Mouse (Mus musculus) layer of hippocampus, adult 11-12 months (tissue): ENCODE results near the gene Ank2.
A peak's percentile ranks its signal among the peaks of the same experiment; 100 is the strongest.
"Not testable (repeated sequence)": the region's sequence is repeated elsewhere in the genome, so short reads cannot be mapped to it uniquely, and the experiment has no call there.

Source experiments
- DNase-seq: peaks from one replicate; pipeline ENCODE4 v3.0.0; 2022; ENCODE audit warnings: low spot score

The Ank2 gene

GRCm38 (mm10) chr3:127416950-127417349 lies 82.2 kb downstream of the Ank2 start:
- DNase-seq, result no peak

DNA sequence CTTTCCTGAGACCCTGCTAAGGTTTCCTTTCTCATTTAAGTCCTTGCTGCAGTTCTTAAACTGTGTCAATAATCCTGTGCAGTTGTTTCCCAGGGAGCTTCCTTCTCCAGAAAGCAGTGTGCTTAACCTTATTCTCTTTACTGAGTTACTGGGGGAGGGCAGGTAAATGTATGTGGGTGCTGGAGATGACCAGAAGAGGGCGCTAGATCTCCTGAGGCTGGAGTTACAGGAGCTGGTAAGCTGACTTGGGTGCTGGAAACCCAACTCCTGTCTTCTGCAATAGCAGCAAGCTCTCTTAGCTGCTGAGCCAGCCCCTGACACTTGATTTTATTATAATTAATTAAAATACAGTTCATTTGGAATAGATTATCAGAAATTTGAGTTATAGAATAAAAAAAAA lies 84.7 kb downstream of the Ank2 start:
- no peak for DNase-seq

DNA sequence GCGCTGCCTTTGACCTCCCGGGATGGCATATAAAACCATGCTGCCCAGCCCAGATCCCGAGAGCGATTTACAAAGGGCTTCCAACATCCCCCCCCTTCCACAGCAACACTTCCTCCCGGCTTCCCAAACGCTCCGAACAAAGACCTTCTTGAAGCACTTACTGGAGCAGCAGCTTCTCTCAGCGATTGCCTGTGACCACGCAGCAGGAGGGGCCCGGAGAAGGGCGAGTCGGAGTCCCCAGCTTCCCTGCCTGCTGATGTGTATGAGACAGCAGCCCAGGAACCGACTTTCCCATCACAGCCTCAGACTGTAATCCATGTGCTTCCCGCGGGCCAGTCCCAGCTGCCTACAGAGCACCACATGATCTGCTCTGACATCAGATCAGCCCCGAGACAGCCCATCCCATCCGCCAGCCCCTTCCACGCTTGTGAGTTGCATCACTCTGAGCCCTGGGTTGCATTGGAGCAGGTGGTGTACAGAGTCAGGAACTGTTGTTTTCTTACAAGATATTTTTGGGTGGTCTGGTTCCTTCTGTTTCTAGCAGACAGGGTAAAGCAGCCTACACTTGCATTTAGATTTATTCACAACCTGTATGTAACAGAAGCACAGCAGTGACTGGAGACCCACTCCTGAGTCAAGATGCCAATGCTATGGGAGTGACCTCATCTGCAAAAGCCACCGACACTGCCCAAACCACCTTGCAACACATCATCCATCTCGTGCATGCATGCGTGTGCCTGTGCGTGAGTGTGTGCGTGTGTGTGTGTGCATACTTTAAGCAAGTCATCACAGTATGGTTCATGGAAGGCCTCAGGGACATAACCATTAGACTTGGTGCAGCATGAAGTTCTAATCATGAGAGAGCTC lies 90.2 kb downstream of the Ank2 start:
- DNase-seq, result peak; percentile 91

DNA sequence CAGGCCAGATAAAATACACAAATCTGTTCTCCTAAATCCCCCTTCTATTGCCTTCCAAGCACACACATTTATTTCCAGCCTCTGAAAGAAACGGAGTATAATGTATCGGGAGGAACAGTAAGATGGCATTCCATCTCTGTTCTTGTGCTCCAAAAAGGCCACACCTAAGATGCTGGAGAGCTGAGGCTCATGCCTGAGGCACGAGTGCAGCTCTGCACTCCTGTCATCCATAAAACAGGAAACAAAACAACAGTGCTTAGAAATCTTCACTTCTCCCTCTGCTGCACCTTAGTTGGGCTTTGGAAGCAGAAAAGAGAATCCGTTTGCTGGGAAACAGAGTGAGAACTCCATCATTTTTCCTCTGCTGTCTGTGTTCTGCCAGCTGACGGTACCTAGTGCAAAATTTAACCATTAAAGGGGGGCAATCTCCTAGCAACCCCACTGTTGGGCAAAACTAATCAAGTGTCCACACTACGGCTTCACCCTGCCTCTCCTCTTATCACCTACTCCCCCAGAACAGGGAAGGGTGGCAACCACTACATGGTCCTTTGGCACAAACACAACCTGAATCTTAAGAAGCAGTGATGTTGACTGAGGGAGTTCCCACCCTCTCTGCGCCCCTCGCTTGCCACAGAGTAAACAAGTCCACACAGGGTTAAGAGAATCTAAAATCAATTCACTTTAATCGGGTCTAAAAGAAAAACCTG lies 91.1 kb downstream of the Ank2 start:
- no peak for DNase-seq

DNA sequence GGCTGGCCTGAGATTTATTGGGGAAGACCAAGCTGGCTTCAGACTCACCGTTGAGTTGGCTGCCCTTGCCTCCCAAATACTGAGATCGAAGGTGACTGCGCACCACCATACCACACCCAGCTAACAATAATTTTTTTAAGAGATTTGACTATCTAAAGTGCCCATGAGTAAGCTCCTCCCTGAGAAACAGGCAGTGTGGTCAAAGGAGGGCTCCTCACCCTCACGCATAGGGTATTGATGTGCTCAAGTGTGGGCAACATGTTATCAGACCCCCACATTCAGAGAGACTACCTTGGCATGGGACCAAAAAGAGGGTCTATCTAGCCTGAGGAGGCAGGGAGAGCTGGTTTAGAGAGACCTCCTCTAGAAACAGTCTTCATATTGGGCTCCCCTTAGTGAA lies 92.3 kb downstream of the Ank2 start:
- DNase-seq, result no peak

DNA sequence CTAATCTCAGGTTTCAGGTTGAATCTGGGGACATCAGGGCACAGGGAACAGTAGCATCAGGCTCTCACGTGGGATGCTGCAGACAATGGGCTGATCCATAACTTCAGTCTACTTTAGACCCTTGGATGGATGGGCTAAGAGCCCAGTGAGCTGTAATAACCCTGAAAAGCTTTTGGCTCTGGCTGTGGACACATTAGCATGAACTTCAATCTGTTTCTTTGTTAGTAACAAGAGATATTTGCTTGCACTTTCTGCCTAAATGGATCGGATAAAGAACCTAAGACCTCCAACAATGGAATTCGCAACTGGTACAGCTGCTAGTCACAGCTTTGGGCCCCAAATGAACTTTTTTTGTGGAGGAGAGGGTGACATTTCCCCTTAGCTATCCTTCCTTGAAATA lies 94.8 kb downstream of the Ank2 start:
- no peak for DNase-seq

DNA sequence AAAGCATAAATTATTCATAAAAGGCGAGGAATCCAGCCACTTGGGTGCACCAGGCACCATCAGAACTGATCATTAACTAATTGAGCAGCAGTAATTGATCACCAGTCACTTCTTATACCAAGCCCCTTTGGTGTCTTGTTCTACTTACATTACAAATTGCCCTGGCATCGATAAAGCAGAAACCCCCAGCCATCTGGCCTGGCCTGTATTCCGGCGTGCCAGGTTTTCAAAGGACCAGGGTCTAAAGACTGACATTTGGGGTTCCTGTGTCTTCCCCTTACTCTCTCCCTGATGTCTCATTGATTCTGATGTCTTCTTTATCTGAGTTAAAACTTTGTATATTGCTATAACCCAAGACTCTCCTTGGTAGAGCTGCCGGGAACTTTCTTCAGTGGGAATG lies 98.2 kb downstream of the Ank2 start:
- DNase-seq, result no peak

GRCm38 (mm10) chr3:127400468-127400867 lies 98.7 kb downstream of the Ank2 start:
- DNase-seq, result not testable (repeated sequence)

- DNase-seq, result no peak
Observed at GRCm38 (mm10) chr3:127397774-127398173, 101.4 kb downstream of the Ank2 start.

DNA sequence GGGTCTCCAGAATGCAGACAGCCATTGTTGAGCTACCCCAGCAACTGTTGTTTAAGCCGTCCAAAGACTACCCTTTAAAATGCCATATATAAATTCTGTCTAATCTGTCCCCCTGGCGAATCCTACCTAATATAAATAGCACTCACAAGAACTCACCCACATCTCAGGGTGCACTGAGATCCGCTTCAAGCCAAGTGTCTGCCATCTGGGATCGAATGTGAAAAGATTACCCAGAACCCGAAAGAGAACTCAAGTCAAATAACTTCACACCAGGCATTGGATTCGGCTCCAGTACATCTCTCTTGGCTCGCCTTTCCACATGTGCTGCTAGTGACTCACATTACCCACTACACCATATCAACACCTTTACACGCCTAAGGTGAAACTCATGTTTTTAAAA lies 103.9 kb downstream of the Ank2 start:
- DNase-seq, result no peak

GRCm38 (mm10) chr3:127387016-127387517 lies 112.1 kb downstream of the Ank2 start:
- no peak for DNase-seq

DNA sequence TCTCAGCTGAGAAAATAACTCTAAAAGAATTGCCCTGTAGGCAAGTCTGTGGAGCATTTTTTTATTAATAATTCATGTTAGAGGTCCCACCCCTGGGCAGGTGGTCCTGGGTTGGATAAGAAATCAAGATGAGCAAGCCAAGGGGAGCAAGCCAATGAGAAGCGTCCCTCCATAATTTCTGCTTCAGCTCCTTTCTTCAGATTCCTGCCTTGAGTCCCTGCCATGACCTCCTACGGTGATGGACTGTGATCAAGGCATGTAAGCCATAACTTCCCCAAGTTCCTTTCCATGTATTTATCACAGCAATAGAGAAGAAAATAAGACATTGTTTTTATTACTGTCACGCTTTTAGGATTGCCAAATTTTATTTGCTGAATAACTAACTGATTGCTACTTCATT lies 115.9 kb downstream of the Ank2 start:
- DNase-seq, result no peak

DNA sequence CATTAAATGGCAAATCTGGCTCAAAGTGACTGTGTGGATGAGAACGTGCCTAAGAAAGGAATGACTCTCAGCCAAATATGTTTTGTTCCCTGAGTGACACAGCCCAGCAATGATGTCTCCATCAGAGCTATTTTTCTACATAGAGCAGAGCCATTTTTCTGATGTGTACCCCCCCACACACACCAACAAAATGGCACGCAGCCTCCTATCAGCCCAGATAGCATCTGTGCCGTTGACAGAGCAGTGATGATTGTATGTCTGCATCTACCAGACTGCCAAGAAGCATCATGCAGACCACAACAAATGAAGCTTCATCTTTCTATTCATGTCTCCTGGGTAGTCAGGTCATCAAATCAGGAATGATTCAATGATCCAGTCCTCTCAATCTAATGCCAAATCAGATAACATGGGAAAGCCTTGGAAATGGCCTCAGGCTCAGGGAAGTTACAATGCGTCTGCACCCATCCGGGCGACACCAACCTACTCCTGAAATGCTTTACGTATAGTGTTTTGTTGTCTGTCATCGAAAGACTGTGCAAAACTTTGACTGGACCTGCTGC lies 122.2 kb downstream of the Ank2 start:
- DNase-seq, result peak; percentile 38

DNA sequence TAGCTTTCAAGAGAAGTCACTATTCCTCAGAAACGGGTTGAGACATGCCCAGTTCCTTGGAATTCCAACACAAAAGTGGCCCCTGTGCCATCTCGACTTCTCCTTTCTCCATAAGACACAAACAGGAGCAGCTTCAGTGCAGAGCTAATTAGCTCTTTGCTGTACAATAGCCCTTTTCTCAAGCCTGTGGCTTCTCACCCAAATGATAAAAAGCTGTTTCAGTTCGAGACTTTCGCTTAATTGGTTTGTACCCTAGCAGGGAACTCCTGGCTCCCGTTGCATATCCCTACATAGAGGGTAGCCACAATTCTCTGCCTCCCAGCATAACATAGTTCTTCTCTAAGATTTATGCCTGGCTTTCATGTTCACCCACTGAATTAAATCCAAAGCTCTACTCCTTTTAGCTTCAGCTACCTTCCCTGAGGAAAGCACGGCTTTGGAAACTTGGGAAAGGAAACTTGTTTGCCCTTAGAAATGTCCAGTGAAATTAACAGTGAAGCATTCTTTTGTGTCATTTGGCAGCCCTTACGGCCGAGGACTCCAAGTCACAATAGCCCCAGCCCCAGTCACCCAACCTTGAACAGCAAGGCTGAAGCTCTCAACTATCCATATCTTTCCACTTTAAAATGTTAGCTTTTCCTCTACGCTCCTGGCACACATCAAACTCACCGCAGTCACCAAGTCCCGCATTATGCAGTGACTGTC lies 123.0 kb downstream of the Ank2 start:
- no peak for DNase-seq

- no peak for DNase-seq
Observed at GRCm38 (mm10) chr3:127374190-127374710, 124.9 kb downstream of the Ank2 start.

GRCm38 (mm10) chr3:127371774-127372173 lies 127.4 kb downstream of the Ank2 start:
- no peak for DNase-seq

- DNase-seq, result no peak
Observed at GRCm38 (mm10) chr3:127369529-127369928, 129.6 kb downstream of the Ank2 start.

DNA sequence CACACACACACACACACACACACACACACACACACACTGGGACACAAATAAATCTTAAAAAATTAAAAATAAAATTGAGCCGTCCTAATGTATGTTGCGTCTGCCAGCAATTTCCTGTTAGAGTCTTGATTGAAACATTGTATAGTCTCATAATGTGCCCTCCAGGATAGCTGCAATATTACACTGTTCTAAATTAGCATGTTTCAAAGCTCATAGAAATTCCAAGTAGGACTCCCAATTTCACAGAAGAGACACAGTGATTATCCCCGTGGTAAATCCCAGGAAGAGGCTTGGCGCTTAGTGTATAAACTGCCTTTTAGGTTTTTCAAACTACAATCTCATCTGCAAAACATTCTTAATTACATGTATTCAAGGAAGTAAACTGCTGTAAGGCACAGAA lies 131.7 kb downstream of the Ank2 start:
- DNase-seq, result no peak

- peak; percentile 31 for DNase-seq
Observed at GRCm38 (mm10) chr3:127363512-127363911, 135.6 kb downstream of the Ank2 start.

DNA sequence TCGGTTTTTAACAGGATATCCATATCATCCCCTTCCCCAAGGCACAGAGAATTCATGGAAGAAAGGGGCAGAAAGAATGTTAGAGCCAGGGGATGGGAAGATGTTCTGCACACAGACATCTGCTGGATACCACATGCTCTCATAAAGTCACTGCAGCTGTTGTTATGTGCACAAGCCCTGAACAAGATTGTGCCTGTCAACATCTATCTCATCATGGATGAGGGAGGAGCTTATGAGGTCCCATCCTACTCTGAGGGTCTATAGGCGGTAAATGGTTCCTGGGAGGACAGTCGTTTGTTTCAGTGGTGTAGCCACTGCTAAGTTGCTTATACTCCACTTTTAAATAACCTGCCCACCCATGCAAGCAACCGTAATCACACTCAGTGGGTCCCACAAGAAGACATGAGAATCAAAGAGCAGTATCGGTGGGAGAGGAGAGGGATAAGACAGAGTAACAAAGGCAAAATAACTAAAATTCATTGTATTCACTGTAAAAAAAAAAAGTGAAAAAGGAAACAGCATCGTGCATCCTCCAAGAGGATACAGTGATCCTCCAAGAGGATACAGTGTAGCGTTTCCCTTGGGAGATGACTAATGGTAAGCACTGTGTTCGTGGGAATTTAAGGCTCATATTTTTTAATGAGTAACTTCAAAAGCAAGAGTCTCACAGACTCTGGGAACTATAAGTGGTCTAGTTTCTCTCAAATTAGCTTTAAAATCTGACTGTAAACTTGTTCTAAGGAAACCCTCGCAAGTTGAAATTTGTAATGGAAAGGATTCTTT lies 136.3 kb downstream of the Ank2 start:
- DNase-seq, result no peak

- no peak for DNase-seq
Observed at GRCm38 (mm10) chr3:127361846-127362245, 137.3 kb downstream of the Ank2 start.
